Mouse (Mus musculus): ENCODE data around the gene Cldn3.

GRCm38 (mm10) chr5:134948085-134948439 lies 38.0 kb upstream of the Cldn3 start:
- no peak for TF ChIP-seq CTCF (IDR thresholded peaks at IDR 0.05; ENCODE audit: control insufficient read depth, insufficient read depth, insufficient read length)
- TF ChIP-seq MYOD1 (IDR thresholded peaks at IDR 0.05; ENCODE audit: control insufficient read depth, insufficient read length, low read depth): no peak
- no peak for TF ChIP-seq USF1 (IDR thresholded peaks at IDR 0.05; ENCODE audit: low read depth)
- TF ChIP-seq MYOG (IDR thresholded peaks at IDR 0.05; ENCODE audit: control insufficient read depth, extremely low read depth, insufficient read length): no peak
